Mouse (Mus musculus) retina, postnatal 7 days (tissue): ENCODE measurements around the gene Adamts16.

Experiments
- DNase-seq: peaks from one replicate; pipeline ENCODE4 v3.0.0-alpha.2; 2012; ENCODE audit warnings: low read depth, low spot score

The Adamts16 gene

GRCm38 (mm10) chr13:70832593-70833138 is 8.9 kb downstream of the Adamts16 start:
- DNase-seq, result no peak

- DNase-seq, result no peak
Observed at GRCm38 (mm10) chr13:70831041-70831440, 10.6 kb downstream of the Adamts16 start.

DNA sequence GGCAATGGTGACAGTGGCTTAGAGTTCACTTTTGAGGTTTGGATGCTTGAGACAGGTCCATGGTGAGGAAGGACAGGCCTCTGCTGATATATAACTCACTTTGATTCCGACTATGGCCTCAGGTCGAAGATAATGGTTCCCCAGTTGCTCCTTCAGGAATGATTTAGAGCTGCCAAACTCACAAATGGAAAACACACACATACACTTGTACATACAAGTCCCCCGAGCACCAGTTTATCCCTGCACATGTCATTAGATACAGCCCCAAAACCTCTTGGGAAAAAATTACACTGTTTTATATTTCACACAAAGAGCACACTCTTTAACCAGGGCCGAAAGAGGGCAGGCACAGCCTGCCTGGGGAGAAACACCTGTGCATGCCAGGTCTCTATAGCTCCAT is 14.1 kb downstream of the Adamts16 start:
- DNase-seq, result no peak

GRCm38 (mm10) chr13:70825265-70825664 is 16.3 kb downstream of the Adamts16 start:
- DNase-seq, result no peak

DNA sequence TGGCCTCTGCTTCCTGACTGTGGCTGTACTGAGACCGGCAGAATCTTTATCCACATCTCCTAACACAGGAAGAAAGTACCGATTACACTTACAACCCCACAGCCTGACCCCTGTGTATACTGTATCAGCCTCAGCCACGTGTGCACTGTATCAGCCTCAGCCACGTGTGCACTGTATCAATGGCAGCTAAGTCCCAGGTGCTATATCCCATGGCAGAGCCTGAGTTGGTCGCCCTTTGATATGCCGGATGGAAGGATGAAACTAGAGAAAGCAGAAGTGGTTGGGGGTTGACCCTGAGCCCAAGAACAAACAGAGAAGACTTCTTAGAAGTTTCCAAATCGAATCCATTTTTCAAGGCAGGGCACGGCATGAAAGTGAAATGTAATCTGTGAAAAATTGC is 17.9 kb downstream of the Adamts16 start:
- no peak for DNase-seq

DNA sequence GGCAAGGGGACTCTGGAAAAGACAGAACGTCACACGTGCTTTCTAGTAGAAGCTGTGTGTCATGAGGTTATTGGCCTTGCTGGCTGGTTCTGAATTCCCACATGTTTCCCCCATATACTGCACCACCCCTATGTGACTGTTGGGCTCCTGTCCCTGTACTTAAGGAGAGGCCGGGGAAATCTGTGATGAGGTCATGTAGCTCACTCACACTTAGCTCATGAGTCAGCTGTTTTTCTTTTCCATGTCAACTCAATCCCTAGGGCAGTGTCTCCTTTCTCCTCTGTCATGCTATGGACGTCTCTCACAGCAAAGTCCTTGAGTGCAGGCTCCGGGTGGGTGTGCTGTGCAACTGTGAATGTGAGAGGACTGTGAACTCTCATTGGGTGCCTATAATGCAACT is 22.6 kb downstream of the Adamts16 start:
- DNase-seq, result no peak

GRCm38 (mm10) chr13:70814423-70814822 is 27.2 kb downstream of the Adamts16 start:
- no peak for DNase-seq

GRCm38 (mm10) chr13:70805506-70805905 is 36.1 kb downstream of the Adamts16 start:
- DNase-seq, result no peak

DNA sequence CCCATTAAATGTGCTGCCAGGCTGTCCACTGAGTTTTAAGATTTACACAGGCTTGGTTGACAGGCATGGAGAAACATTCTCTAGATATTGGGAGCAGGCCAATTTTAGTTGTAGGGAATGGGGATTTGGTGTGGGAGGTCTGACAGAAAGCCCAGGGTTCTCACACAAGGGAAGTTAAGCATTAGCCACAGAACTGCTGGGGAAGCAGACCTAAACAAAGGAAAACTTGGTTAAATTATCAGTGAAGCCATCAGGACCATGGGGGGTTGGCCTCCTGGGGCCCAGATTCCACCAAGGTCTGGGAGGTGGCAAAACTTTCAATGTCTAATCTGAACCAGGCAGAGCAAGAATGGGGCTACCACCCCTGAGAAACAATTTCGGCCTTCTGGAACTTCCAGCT is 38.8 kb downstream of the Adamts16 start:
- DNase-seq, result no peak

GRCm38 (mm10) chr13:70799322-70799721 is 42.3 kb downstream of the Adamts16 start:
- no peak for DNase-seq

GRCm38 (mm10) chr13:70798396-70798795 is 43.2 kb downstream of the Adamts16 start:
- DNase-seq, result no peak

- DNase-seq, result no peak
Observed at GRCm38 (mm10) chr13:70794074-70794572, 47.5 kb downstream of the Adamts16 start.

- no peak for DNase-seq
Observed at GRCm38 (mm10) chr13:70793660-70794059, 48.0 kb downstream of the Adamts16 start.

DNA sequence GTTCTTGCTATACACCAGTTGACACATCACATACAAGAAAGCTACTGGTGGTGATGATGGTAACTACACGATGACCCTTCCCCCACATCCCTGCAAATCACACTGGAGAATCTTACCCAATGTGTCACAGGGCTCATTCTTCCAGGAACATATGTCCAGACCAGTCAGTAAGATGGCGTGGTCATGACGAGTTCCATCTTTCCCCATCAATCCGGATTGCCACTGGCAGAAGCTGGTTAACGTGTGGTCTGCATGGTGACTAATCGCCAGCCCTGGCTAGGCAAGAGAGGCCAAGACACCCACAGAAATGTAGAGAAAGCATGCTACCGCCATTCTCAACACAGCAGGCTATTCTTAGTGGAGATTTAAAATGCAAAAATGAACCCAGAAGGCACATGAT is 48.7 kb downstream of the Adamts16 start:
- DNase-seq, result no peak

DNA sequence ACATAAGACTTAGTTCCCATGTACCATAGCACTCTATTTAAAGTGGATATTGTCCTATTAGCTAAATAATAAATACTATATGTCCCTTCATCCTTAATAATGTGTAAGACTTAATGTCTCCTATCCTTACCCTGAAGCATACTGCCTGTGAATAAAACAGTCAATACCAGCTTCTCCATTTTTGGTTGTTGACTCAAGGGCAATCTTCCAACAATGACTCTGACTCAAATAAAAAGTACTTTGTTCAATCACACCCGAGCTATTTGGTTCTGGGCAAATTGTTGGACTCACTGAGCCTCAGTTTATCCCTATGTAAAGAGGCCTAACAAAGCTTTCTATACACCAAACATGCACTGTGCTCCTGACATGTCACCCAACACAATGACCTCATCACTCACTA is 51.8 kb downstream of the Adamts16 start:
- no peak for DNase-seq

DNA sequence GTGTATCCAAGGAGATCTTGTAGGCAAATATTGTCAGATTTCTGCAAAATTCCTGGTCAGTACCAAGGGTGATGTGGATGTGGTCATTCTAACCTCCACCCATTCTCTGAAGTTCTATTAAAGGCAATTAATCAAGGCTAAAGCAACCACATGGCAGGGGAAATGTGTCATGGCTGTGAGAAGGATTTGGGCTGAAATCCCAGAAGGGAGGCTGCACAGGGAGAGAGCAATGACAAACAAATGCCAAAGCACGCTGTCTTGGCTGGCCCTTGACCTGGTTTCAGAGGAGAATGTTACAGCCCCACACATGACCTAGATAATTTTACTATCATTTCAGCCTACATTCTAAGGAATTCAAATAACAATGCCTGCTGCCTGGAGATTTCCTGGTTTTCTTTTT is 52.6 kb downstream of the Adamts16 start:
- no peak for DNase-seq

- no peak for DNase-seq
Observed at GRCm38 (mm10) chr13:70785078-70785477, 56.5 kb downstream of the Adamts16 start.

DNA sequence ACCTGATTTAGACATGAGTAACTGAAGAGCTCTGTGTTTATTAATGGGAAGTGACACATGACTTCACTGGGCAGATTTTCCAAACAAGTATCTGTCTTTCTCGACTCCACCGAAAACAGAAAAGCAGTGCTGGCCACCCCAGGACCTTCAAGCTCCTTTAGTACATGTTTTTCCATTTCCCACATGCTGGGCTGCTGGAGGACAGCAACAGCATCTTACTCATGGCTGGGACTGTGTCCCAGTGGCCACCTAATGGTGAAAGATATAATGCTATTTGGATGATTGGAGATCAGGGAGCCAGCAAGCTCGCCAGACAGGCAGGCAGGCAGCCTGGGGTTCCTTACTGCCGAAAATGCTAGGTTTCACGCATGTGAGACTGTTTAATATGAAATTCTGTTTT is 57.5 kb downstream of the Adamts16 start:
- DNase-seq, result no peak

- no peak for DNase-seq
Observed at GRCm38 (mm10) chr13:70779781-70780180, 61.8 kb downstream of the Adamts16 start.

GRCm38 (mm10) chr13:70778872-70779554 is 62.6 kb downstream of the Adamts16 start:
- DNase-seq, result no peak

- no peak for DNase-seq
Observed at GRCm38 (mm10) chr13:70771100-70771499, 70.5 kb downstream of the Adamts16 start.

DNA sequence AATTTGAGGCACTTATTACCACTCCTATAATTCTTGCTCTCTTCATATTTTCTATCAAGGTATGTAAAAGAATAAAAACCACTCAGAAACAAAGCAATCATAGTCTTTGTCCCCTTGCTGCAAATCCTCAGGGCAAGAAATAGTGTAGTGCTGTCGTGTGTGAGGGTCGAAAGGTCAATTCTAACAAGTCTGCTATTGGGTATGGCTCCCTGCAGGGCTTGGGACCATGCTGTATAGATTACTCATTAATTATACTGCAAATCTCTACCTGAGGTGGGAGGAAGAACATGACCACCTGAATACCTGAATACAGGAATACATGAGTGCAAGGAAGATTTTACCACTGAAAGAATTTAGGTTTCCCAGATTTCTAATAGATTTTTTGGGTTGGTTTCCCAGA is 72.5 kb downstream of the Adamts16 start:
- no peak for DNase-seq

DNA sequence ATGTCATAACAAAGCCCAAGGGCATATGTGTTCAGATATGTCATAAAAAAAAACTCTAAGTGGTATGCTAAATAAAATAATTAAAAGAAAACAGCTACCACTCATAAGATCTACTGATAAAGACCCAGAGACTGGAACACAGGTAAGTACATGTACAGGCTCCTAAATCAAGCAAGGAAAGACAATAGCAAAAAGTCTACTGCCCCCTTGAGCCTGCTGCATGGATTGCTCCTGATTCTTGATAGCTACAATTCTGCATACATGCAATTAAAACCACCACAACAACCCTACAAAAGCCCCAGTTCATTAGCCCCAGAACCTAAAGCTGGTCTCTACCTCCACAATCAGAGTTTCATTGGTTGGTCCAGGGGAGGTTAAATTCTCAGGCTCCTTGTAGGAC is 74.1 kb downstream of the Adamts16 start:
- no peak for DNase-seq

DNA sequence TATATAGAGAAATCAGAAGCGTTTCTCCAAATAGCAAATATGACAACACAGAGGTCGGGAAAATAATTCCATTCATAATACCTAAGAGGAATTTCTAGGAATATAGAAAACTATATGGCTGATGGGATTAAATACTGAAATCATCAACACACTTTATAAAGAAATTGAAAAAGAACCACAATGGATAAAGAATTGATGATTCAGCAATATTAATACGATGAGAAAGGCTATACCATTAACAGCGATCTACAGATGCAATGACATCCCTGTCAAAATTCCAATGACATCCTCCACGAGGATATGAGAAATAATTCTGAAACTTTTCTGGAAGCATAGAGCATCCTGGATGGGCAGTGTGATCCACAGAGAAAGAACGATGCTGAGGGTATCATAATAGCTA is 76.9 kb downstream of the Adamts16 start:
- no peak for DNase-seq
